Comparison of ENCODE assay signal across 8 mouse cellular contexts in genomic region chr11:97628303-97628567, GRCm38 (mm10). TPM values are rescaled to one million over a fixed set of nuclear protein-coding genes. Genes with fewer than 3 reads are reported as not detected.
DNase-seq lines count a peak whose midpoint lies in the region; ATAC-seq and TF ChIP-seq lines count a peak whose summit lies in the region.

No protein-coding gene starts in this region.

- WGBS in embryonic facial prominence, embryonic 14.5 days: 3% methylated on average over 19 of the region's 28 CpGs
- WGBS in hindbrain, postnatal 0 days: under 1% methylated on average over 28 of the region's 28 CpGs
- 0% methylated on average over 28 of the region's 28 CpGs for WGBS in midbrain, embryonic 16.5 days

- H3K27ac ChIP-seq in layer of hippocampus, adult 2 months: no peak overlapping the region
- H3K27ac ChIP-seq in embryonic facial prominence, embryonic 14.5 days (replicated peaks; ENCODE audit: low read depth, low read length): no peak overlapping the region
- H3K27ac ChIP-seq in hindbrain, postnatal 0 days: no peak overlapping the region
- H3K27ac ChIP-seq in midbrain, embryonic 16.5 days (ENCODE audit: low read length): no peak overlapping the region

- peaks cover 9% of the 10 kb centered on the region for H3K4me1 ChIP-seq in embryonic facial prominence, embryonic 14.5 days (ENCODE audit: control insufficient read depth, insufficient read depth, low read length)
- no peaks in the 10 kb centered on the region for H3K4me1 ChIP-seq in hindbrain, postnatal 0 days (ENCODE audit: insufficient read depth, low read length)
- peaks cover 18% of the 10 kb centered on the region for H3K4me1 ChIP-seq in midbrain, embryonic 16.5 days (ENCODE audit: control insufficient read depth, insufficient read depth, low read length)

- H3K27me3 ChIP-seq in embryonic facial prominence, embryonic 14.5 days (replicated peaks; ENCODE audit: control insufficient read depth, insufficient read depth, low read length): peaks cover 77% of the 10 kb centered on the region
- H3K27me3 ChIP-seq in hindbrain, postnatal 0 days (ENCODE audit: insufficient read depth, low read length): peaks cover 47% of the 10 kb centered on the region
- H3K27me3 ChIP-seq in midbrain, embryonic 16.5 days (ENCODE audit: control insufficient read depth, insufficient read depth, low read depth, low read length): peaks cover 66% of the 10 kb centered on the region

- DNase-seq in layer of hippocampus, adult 2 months (ENCODE audit: low spot score in 2 of 2): no peak
- no peak for DNase-seq in layer of hippocampus, adult 9-11 months
- no peak for DNase-seq in embryonic facial prominence, embryonic 14.5 days (ENCODE audit: low spot score)
- DNase-seq in hindbrain, postnatal 0 days (ENCODE audit: low spot score): no peak
- no peak for DNase-seq in left cerebral cortex, adult 8-10 months (ENCODE audit: low spot score in 2 of 2)
- DNase-seq in cerebellum, postnatal 14 days: no peak
- no peak for DNase-seq in gastrocnemius, adult 18-20 months (ENCODE audit: low spot score)

- no peak for ATAC-seq in embryonic facial prominence, embryonic 14.5 days (ENCODE audit: low read depth)
- ATAC-seq in hindbrain, postnatal 0 days: no peak
- ATAC-seq in midbrain, embryonic 16.5 days: no peak

- no peak for TF ChIP-seq CTCF in layer of hippocampus, adult 2 months (conservative IDR thresholded peaks at IDR 0.05)
- no peak for TF ChIP-seq CTCF in hindbrain, postnatal 0 days (IDR thresholded peaks at IDR 0.05; ENCODE audit: low read depth)

- no peaks in the 10 kb centered on the region for H3K36me3 ChIP-seq in embryonic facial prominence, embryonic 14.5 days (ENCODE audit: control insufficient read depth, insufficient read depth, low read length)
- H3K36me3 ChIP-seq in hindbrain, postnatal 0 days (ENCODE audit: insufficient read depth, low read length): no peaks in the 10 kb centered on the region
- no peaks in the 10 kb centered on the region for H3K36me3 ChIP-seq in midbrain, embryonic 16.5 days (ENCODE audit: control insufficient read depth, insufficient read depth, low read length)

- H3K4me2 ChIP-seq in embryonic facial prominence, embryonic 14.5 days (ENCODE audit: low read depth, low read length): peak overlapping the region; percentile 95
- H3K4me2 ChIP-seq in hindbrain, postnatal 0 days (ENCODE audit: low read depth, low read length): peak overlapping the region; percentile 88
- peak overlapping the region; percentile 17; the same call in 1 of the 2 replicates for H3K4me2 ChIP-seq in midbrain, embryonic 16.5 days (ENCODE audit: low read length)

- H3K4me3 ChIP-seq in layer of hippocampus, adult 2 months: peak overlapping the region; percentile 62
- H3K4me3 ChIP-seq in embryonic facial prominence, embryonic 14.5 days (ENCODE audit: low read depth, low read length): peak overlapping the region; percentile 71
- peak overlapping the region; percentile 61 for H3K4me3 ChIP-seq in hindbrain, postnatal 0 days (ENCODE audit: low read length)
- peak overlapping the region; percentile 74 for H3K4me3 ChIP-seq in midbrain, embryonic 16.5 days (ENCODE audit: low read depth, low read length)

- peak overlapping the region; percentile 73; the same call in 1 of the 2 replicates for H3K9ac ChIP-seq in embryonic facial prominence, embryonic 14.5 days (ENCODE audit: low read depth, low read length)
- H3K9ac ChIP-seq in hindbrain, postnatal 0 days (replicated peaks; ENCODE audit: low read length): no peak overlapping the region
- H3K9ac ChIP-seq in midbrain, embryonic 16.5 days (ENCODE audit: low read depth, low read length): no peak overlapping the region

- H3K9me3 ChIP-seq in embryonic facial prominence, embryonic 14.5 days (ENCODE audit: control insufficient read depth, low read length): no peaks in the 10 kb centered on the region
- H3K9me3 ChIP-seq in hindbrain, postnatal 0 days (ENCODE audit: low read length): no peaks in the 10 kb centered on the region
- no peaks in the 10 kb centered on the region for H3K9me3 ChIP-seq in midbrain, embryonic 16.5 days (replicated peaks; ENCODE audit: control insufficient read depth, low read length, poor library complexity, severe bottlenecking)

RNA-seq across cellular contexts. Expression of gene Epop, which starts 1.3 kb away (rescaled TPM):
- total RNA-seq in layer of hippocampus, adult 2 months (2021): 10 to 100 TPM; 34.1 to 35.1 TPM
- polyA plus RNA-seq in embryonic facial prominence, embryonic 14.5 days (2014; fragmentation: Nextera tagmentation; extraction: Ambion mirVana): 2.4 and 3.4 TPM in 2 replicates
- 11.0 and 12.0 TPM in 2 replicates for total RNA-seq in hindbrain, postnatal 0 days (2014; rRNA removed)
- polyA plus RNA-seq in hindbrain, postnatal 0 days (2015; fragmentation: Nextera tagmentation; extraction: Ambion mirVana): 2.3 and 2.4 TPM in 2 replicates
- polyA plus RNA-seq in midbrain, embryonic 16.5 days (2015; fragmentation: Nextera tagmentation; extraction: Ambion mirVana): 1.2 and 1.3 TPM in 2 replicates
- 10 to 100 TPM; 65.6 to 80.8 (median 72.9) TPM for total RNA-seq in left cerebral cortex, adult 8-10 months (2022)
- under 1 TPM; 0.75 to 1.00 TPM for total RNA-seq in gastrocnemius, adult 18-20 months (2021)

RNA-seq across cellular contexts. Expression of gene Mllt6, which starts 35.0 kb away (rescaled TPM):
- 100 to 1,000 TPM; 122 to 124 TPM for total RNA-seq in layer of hippocampus, adult 2 months (2021)
- 3.5 and 4.5 TPM in 2 replicates for polyA plus RNA-seq in embryonic facial prominence, embryonic 14.5 days (2014; fragmentation: Nextera tagmentation; extraction: Ambion mirVana)
- 43.9 and 60.8 TPM in 2 replicates for total RNA-seq in hindbrain, postnatal 0 days (2014; rRNA removed)
- 1.5 and 1.7 TPM in 2 replicates for polyA plus RNA-seq in hindbrain, postnatal 0 days (2015; fragmentation: Nextera tagmentation; extraction: Ambion mirVana)
- 3.3 and 3.5 TPM in 2 replicates for polyA plus RNA-seq in midbrain, embryonic 16.5 days (2015; fragmentation: Nextera tagmentation; extraction: Ambion mirVana)
- 100 to 1,000 TPM; 141 to 184 (median 161) TPM for total RNA-seq in left cerebral cortex, adult 8-10 months (2022)
- 10 to 100 TPM; 44.1 to 51.0 TPM for total RNA-seq in gastrocnemius, adult 18-20 months (2021)

RNA-seq across cellular contexts. Expression of gene Srcin1, which starts 52.2 kb away (rescaled TPM):
- total RNA-seq in layer of hippocampus, adult 2 months (2021): 100 to 1,000 TPM; 226 to 232 TPM
- polyA plus RNA-seq in embryonic facial prominence, embryonic 14.5 days (2014; fragmentation: Nextera tagmentation; extraction: Ambion mirVana): 0.76 and 1.6 TPM in 2 replicates
- total RNA-seq in hindbrain, postnatal 0 days (2014; rRNA removed): 104 and 141 TPM in 2 replicates
- polyA plus RNA-seq in hindbrain, postnatal 0 days (2015; fragmentation: Nextera tagmentation; extraction: Ambion mirVana): 14.3 and 14.7 TPM in 2 replicates
- 9.2 and 10.4 TPM in 2 replicates for polyA plus RNA-seq in midbrain, embryonic 16.5 days (2015; fragmentation: Nextera tagmentation; extraction: Ambion mirVana)
- total RNA-seq in left cerebral cortex, adult 8-10 months (2022): 100 to 1,000 TPM; 255 to 270 (median 262) TPM
- 1 to 10 TPM; 1.3 to 1.9 TPM for total RNA-seq in gastrocnemius, adult 18-20 months (2021)

RNA-seq across cellular contexts. Expression of gene Cisd3, which starts 57.4 kb away (rescaled TPM):
- 10 to 100 TPM; 45.5 to 49.3 TPM for total RNA-seq in layer of hippocampus, adult 2 months (2021)
- 24.5 and 29.3 TPM in 2 replicates for polyA plus RNA-seq in embryonic facial prominence, embryonic 14.5 days (2014; fragmentation: Nextera tagmentation; extraction: Ambion mirVana)
- 21.2 and 24.0 TPM in 2 replicates for total RNA-seq in hindbrain, postnatal 0 days (2014; rRNA removed)
- polyA plus RNA-seq in hindbrain, postnatal 0 days (2015; fragmentation: Nextera tagmentation; extraction: Ambion mirVana): 47.6 and 52.0 TPM in 2 replicates
- polyA plus RNA-seq in midbrain, embryonic 16.5 days (2015; fragmentation: Nextera tagmentation; extraction: Ambion mirVana): 24.4 and 29.8 TPM in 2 replicates
- total RNA-seq in left cerebral cortex, adult 8-10 months (2022): 10 to 100 TPM; 44.0 to 61.2 (median 54.6) TPM
- total RNA-seq in gastrocnemius, adult 18-20 months (2021): 100 to 1,000 TPM in 1 of 2 experiments, 10 to 100 TPM in 1; 96.7 to 102 TPM

Comparison
In these comparisons a context has a peak if more than half of its experiments do, and no peak if none do; other contexts are left out.
1. H3K4me2 ChIP-seq: peak in every context shown above with its lines; median percentile 95 in embryonic facial prominence, embryonic 14.5 days; 88 in hindbrain, postnatal 0 days; 17 in midbrain, embryonic 16.5 days.
2. RNA of gene Srcin1, which starts 52.2 kb away (total RNA-seq): 255 to 270 TPM in left cerebral cortex, adult 8-10 months, 226 to 232 TPM in layer of hippocampus, adult 2 months and 104 to 141 TPM in hindbrain, postnatal 0 days; 1.3 to 1.9 TPM in gastrocnemius, adult 18-20 months; every median in the first group is over 10 times any median in the second.
3. Peak in every context shown above with its lines, with median percentiles within 50 percentile points of each other: H3K4me3 ChIP-seq.